Mouse (Mus musculus) megakaryocyte, embryonic 14.5 days (primary cell): ENCODE results near the gene Afap1l2.

Experiments used
- FLI1 ChIP-seq: IDR thresholded peaks from 2 replicates; pipeline ENCODE4 v1.6.1; 2012; ENCODE audit warnings: low read length, inconsistent platforms, mixed read lengths
- GATA1 ChIP-seq: IDR thresholded peaks from 3 replicates; pipeline ENCODE4 v1.6.1; 2012; ENCODE audit warnings: mixed read lengths, low read length, inconsistent platforms, borderline replicate concordance

- no peak for TF ChIP-seq GATA1
- no peak for TF ChIP-seq FLI1
Observed at GRCm38 (mm10) chr19:56959057-56959456, 49.0 kb downstream of the Afap1l2 start.
